Mouse (Mus musculus): ENCODE results near the gene Mdm2. TPM values are rescaled to one million over a fixed set of nuclear protein-coding genes. Genes with fewer than 3 reads are reported as not detected.
A peak's percentile ranks its signal among the peaks of the same experiment; 100 is the strongest.

The Mdm2 gene
- total and polyA plus RNA-seq, 2 experiments from 2014 or later, result 24.6 to 28.9 TPM

DNA sequence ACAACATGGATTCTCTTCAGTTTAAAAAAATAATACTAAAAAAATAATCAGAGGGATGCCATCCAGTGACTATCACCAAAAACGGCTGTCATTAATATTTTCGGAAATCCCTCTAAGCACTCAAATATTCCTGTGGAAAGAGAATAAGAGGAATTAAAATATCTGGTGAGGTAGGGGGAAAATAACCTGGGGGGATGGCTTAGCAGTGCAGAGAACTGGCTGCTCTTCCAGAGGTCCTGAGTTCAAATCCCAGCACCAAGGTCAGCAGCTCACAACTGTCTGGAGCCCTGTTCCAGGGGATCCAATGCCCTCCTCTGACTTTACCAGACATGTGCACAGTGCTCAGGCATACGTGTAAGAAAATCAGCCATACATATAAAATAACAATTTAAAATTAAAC lies 44.2 kb downstream of the Mdm2 start:
- H3K9ac ChIP-seq (replicated peaks; ENCODE audit: low read length), result no peak overlapping the region
- 88% methylated on average over 3 of the region's 3 CpGs for WGBS
- no peak overlapping the region for H3K27ac ChIP-seq
- TF ChIP-seq CTCF (IDR thresholded peaks at IDR 0.05; ENCODE audit: low read depth), result no peak
- H3K27me3 ChIP-seq (ENCODE audit: insufficient read depth, low read length), result no peaks in the 10 kb centered on the region
- no peaks in the 10 kb centered on the region for H3K36me3 ChIP-seq (ENCODE audit: insufficient read depth, low read length)
- H3K4me3 ChIP-seq (ENCODE audit: low read length), result no peak overlapping the region
- no peak overlapping the region for H3K4me2 ChIP-seq (ENCODE audit: low read depth, low read length)
- no peaks in the 10 kb centered on the region for H3K4me1 ChIP-seq (ENCODE audit: insufficient read depth, low read length)
- no peaks in the 10 kb centered on the region for H3K9me3 ChIP-seq (ENCODE audit: low read length)
- DNase-seq (ENCODE audit: low spot score) (no peak), ATAC-seq (no peak)

DNA sequence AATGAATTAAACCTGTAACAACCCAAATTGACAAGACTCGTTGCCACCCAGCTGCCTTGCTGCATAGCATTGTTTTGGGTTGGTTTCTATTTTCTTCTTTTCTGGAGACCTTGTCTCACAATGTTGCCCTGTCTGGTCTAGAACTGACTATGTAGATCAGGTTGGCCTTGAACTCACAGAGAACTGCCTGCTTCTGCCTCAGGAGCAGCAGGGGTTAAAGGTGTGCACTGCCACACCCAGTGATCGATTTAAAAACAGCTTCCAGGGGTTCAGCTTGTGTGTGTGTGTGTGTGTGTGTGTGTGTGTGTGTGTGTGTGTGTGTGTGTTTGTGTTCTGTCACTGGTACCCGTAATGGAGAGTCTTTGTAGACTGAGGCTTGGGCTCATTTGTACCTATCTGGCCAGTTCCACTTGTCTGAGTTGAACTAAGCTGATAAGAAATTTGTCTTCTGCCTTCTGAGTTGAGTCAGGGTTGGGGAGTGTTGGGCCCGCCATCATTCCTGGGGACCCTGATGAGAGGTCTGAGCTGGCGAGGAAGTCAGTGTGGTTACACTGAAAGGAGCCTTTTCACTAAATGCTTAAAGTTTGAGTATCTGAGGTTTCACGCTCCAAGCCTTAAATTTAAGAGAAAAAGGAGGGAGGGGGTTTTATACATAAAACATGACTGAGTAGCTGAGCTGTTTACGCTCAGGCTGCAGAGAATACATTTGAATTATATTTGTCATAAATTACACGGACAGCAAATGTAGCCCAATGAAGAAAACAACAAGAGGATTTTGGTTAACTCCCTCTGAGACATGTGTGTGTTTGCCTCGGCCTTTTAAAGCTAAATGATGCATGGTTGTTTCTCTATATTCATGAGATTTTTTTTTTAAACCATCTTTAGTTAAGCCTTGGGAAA lies 44.9 kb downstream of the Mdm2 start:
- no peaks in the 10 kb centered on the region for H3K4me1 ChIP-seq (ENCODE audit: insufficient read depth, low read length)

DNA sequence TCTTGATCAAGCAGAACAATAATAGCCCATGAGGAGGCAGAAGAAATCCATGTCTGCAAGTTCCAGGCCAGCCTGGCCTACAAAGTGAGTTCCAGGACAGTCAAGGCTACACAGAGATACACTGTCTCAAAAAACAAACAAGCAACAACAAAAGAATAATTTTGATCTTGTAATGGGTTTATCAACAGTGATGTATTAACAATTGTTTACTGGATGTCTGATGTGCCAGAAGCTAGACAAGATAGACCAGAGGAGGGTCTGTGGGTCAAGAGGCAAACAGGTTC lies 45.7 kb downstream of the Mdm2 start:
- DNase-seq (ENCODE audit: low spot score) (no peak), ATAC-seq (no peak)
- no peak overlapping the region for H3K4me3 ChIP-seq (ENCODE audit: low read length)
- no peak overlapping the region for H3K9ac ChIP-seq (replicated peaks; ENCODE audit: low read length)
- no peak for TF ChIP-seq CTCF (IDR thresholded peaks at IDR 0.05; ENCODE audit: low read depth)
- H3K4me1 ChIP-seq (ENCODE audit: insufficient read depth, low read length), result no peaks in the 10 kb centered on the region
- H3K9me3 ChIP-seq (ENCODE audit: low read length), result no peaks in the 10 kb centered on the region
- no peaks in the 10 kb centered on the region for H3K27me3 ChIP-seq (ENCODE audit: insufficient read depth, low read length)
- H3K36me3 ChIP-seq (ENCODE audit: insufficient read depth, low read length), result no peaks in the 10 kb centered on the region
- H3K4me2 ChIP-seq (ENCODE audit: low read depth, low read length), result no peak overlapping the region
- no peak overlapping the region for H3K27ac ChIP-seq

More for the DNA sequence above, 44.9 kb downstream of the Mdm2 start:
- Histone ChIP-seq H3K36me3 (ENCODE audit: insufficient read depth, low read length) (no peaks in the 10 kb centered on the region), H3K4me3 (ENCODE audit: low read length) (no peak overlapping the region), H3K9me3 (ENCODE audit: low read length) (no peaks in the 10 kb centered on the region), H3K9ac (replicated peaks; ENCODE audit: low read length) (no peak overlapping the region), H3K4me2 (ENCODE audit: low read depth, low read length) (no peak overlapping the region), H3K27ac (no peak overlapping the region), H3K27me3 (ENCODE audit: insufficient read depth, low read length) (no peaks in the 10 kb centered on the region)
- WGBS, result 70% methylated on average over 9 of the region's 9 CpGs
- no peak for TF ChIP-seq CTCF (IDR thresholded peaks at IDR 0.05; ENCODE audit: low read depth)
- ATAC-seq (no peak), DNase-seq (ENCODE audit: low spot score) (no peak)

DNA sequence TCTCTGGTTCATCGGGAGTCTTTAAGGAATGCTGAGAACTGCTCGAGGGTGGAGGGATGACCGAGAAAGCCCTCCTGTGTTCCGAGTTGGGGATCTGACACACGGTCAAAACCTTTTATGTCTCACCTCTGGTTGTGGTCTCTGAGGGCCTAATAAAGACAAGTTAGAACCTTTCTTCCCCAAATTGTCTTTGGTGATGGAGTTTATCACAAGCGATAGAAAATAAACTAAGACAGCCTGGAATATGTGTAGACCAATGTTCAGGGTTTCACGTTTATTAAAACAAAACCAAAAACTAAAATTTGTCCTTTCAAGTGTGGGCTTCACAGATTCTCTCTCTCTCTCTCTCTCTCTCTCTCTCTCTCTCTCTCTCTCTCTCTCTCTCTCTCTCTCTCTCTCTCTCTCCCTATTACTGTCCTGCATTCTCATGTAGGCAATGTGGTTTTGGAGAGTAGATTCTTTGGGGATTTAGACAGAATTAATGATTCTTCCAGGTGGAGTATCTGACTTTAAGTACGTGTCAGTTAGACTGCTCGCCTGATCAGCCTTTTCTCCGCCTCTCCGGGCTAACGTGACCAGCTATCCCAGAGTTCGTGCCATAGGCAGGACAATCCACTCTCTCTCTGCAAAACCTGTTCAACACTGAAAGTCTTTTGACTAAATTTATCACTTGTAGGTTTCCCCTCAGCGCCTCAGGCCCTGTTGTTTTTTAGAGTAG lies 46.2 kb downstream of the Mdm2 start:
- Histone ChIP-seq H3K4me1 (ENCODE audit: insufficient read depth, low read length) (no peaks in the 10 kb centered on the region), H3K27me3 (ENCODE audit: insufficient read depth, low read length) (no peaks in the 10 kb centered on the region), H3K4me2 (ENCODE audit: low read depth, low read length) (0 out of 2 replicates have a peak overlapping the region, but pooled peaks have one; percentile 25), H3K9me3 (ENCODE audit: low read length) (no peaks in the 10 kb centered on the region), H3K9ac (replicated peaks; ENCODE audit: low read length) (no peak overlapping the region), H3K4me3 (ENCODE audit: low read length) (no peak overlapping the region), H3K36me3 (ENCODE audit: insufficient read depth, low read length) (no peaks in the 10 kb centered on the region), H3K27ac (no peak overlapping the region)
- DNase-seq (ENCODE audit: low spot score), result no peak
- WGBS, result 62% methylated on average over 14 of the region's 14 CpGs
- TF ChIP-seq CTCF (IDR thresholded peaks at IDR 0.05; ENCODE audit: low read depth), result no peak
- no peak for ATAC-seq

DNA sequence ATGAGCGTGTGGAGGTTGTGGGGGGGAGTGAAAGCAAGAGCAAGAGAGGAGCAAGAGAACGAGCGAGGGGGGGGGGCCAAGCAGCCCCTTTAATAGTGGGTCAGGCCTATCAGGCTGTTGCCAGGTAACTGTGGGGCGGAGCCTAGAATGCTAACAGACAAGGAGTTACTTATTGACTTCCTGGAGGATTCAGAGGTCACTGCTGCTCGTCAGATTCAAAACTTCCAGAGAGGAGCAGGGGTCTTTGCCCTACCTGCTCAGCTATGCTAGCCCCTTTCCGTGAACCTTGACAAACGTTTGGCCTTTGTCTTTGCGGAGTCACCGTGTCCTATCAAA lies 46.7 kb downstream of the Mdm2 start:
- no peak for DNase-seq (ENCODE audit: low spot score)
- no peak overlapping the region for H3K4me3 ChIP-seq (ENCODE audit: low read length)
- no peak overlapping the region for H3K9ac ChIP-seq (replicated peaks; ENCODE audit: low read length)
- H3K27ac ChIP-seq, result no peak overlapping the region
- 15% methylated on average over 9 of the region's 9 CpGs for WGBS
- H3K36me3 ChIP-seq (ENCODE audit: insufficient read depth, low read length), result no peaks in the 10 kb centered on the region
- H3K27me3 ChIP-seq (ENCODE audit: insufficient read depth, low read length), result no peaks in the 10 kb centered on the region
- no peak for TF ChIP-seq CTCF (IDR thresholded peaks at IDR 0.05; ENCODE audit: low read depth)
- no peaks in the 10 kb centered on the region for H3K4me1 ChIP-seq (ENCODE audit: insufficient read depth, low read length)
- no peaks in the 10 kb centered on the region for H3K9me3 ChIP-seq (ENCODE audit: low read length)
- peak; percentile 66 for ATAC-seq
- 0 out of 2 replicates have a peak overlapping the region, but pooled peaks have one; percentile 25 for H3K4me2 ChIP-seq (ENCODE audit: low read depth, low read length)

DNA sequence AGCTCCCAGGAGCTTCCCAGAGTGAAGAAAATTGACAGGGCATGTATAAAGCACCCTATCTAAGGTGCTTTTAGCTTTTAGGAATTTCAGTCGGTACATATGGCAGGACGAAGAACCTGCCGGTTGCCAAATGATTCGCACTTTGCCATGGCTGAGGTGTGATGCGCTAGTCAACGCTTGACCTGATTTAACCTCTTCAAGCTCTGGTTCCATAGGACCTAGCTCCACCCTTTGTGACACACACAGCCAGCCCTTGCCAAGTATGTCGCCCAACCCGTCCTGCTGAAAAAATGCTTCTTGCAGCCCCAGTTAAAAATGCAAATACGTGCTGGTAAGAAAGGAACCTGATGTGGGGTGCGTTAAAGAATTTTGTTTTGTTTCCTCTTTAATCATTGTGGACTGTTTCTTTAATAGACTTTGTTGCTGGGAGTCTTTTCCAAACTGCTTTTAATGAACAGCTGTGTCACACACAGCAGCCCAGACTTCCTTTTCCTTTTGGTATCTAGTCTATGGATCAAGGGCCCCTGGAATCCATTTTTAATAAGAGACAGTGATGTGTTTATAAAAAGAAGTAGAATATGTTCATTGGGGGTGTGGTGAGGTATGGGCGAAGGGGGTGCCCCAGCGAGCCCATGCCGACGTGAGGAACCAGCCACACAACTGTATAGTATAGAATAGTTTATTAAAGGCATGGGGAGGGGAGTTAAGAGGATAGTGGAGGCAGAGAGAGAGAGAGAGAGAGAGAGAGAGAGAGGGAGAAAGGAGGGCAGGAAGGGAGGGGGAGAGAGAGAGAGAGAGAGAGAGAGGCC lies 47.3 kb downstream of the Mdm2 start:
- no peaks in the 10 kb centered on the region for H3K9me3 ChIP-seq (ENCODE audit: low read length)
- no peak overlapping the region for H3K9ac ChIP-seq (replicated peaks; ENCODE audit: low read length)
- H3K4me2 ChIP-seq (ENCODE audit: low read depth, low read length), result no peak overlapping the region
- 77% methylated on average over 14 of the region's 14 CpGs for WGBS
- H3K27me3 ChIP-seq (ENCODE audit: insufficient read depth, low read length), result no peaks in the 10 kb centered on the region
- H3K4me1 ChIP-seq (ENCODE audit: insufficient read depth, low read length), result no peaks in the 10 kb centered on the region
- TF ChIP-seq CTCF (IDR thresholded peaks at IDR 0.05; ENCODE audit: low read depth), result no peak
- H3K27ac ChIP-seq, result no peak overlapping the region
- no peaks in the 10 kb centered on the region for H3K36me3 ChIP-seq (ENCODE audit: insufficient read depth, low read length)
- ATAC-seq, result 0 out of 2 replicates have a peak, but pooled peaks have one; percentile 4
- no peak for DNase-seq (ENCODE audit: low spot score)
- H3K4me3 ChIP-seq (ENCODE audit: low read length), result no peak overlapping the region
